Mouse (Mus musculus) embryonic facial prominence, embryonic 11.5 days (tissue): ENCODE measurements around the gene Rxra. TPM values are rescaled to one million over a fixed set of nuclear protein-coding genes. Genes with fewer than 3 reads are reported as not detected.

Experiments used
- ATAC-seq: fragments of 200-750 bp; cut with Nextera tagmentation; replicated peaks from 2 replicates; pipeline ENCODE4 v1.8.0; 2017; ENCODE audit warnings: low read depth; ENCODE audit not compliant: insufficient number of reproducible peaks, low FRiP score, low TSS enrichment
- DNase-seq: peaks from one replicate; pipeline ENCODE4 v3.0.0-alpha.2; 2015; ENCODE audit warnings: low spot score
- H3K27ac ChIP-seq: fragments of 300-500 bp; sonication (generic); replicated peaks from 2 replicates; pipeline ENCODE4 v1.5.1; 2014; ENCODE audit warnings: mild to moderate bottlenecking, low read depth, low read length, control low read depth
- H3K27me3 ChIP-seq: fragments of 300-500 bp; sonication (generic); 2 replicates; pipeline ENCODE4 v1.6.1; 2014; ENCODE audit warnings: mild to moderate bottlenecking, low read length, moderate library complexity, mixed read lengths; ENCODE audit not compliant: control insufficient read depth, insufficient read depth
- H3K36me3 ChIP-seq: fragments of 300-500 bp; sonication (generic); replicated peaks from 2 replicates; pipeline ENCODE4 v1.6.1; 2014; ENCODE audit warnings: low read depth, mild to moderate bottlenecking, low read length, moderate library complexity, mixed read lengths; ENCODE audit not compliant: control insufficient read depth, insufficient read depth
- H3K4me1 ChIP-seq: fragments of 300-500 bp; sonication (generic); 2 replicates; pipeline ENCODE4 v1.6.1; 2014; ENCODE audit warnings: low read length, mixed read lengths; ENCODE audit not compliant: control insufficient read depth, insufficient read depth
- H3K4me2 ChIP-seq: fragments of 300-500 bp; sonication (generic); 2 replicates; pipeline ENCODE4 v1.6.1; 2014; ENCODE audit warnings: low read depth, mild to moderate bottlenecking, control low read depth, low read length, moderate library complexity
- H3K4me3 ChIP-seq: fragments of 300-500 bp; sonication (generic); 2 replicates; pipeline ENCODE4 v1.5.1; 2014; ENCODE audit warnings: low read depth, low read length, control low read depth
- H3K9ac ChIP-seq: fragments of 300-500 bp; sonication (generic); replicated peaks from 2 replicates; pipeline ENCODE4 v1.6.1; 2014; ENCODE audit warnings: mild to moderate bottlenecking, control low read depth, low read length
- H3K9me3 ChIP-seq: fragments of 300-500 bp; sonication (generic); replicated peaks from 2 replicates; pipeline ENCODE4 v1.6.1; 2016; ENCODE audit warnings: mild to moderate bottlenecking, low read length, inconsistent platforms, mixed read lengths; ENCODE audit not compliant: control insufficient read depth
- WGBS: fragments of 180-500 bp; shearing (Covaris S2); extraction: QIAGEN DNeasy Blood & Tissue Kit; methylation state at CpG from one replicate; pipeline ENCODE4 v1.1.7; 2014; 5-methylcytosine and 5-hydroxymethylcytosine counted together
- polyA plus RNA-seq: library from polyadenylated mRNA; unstranded; fragments of >200 nt; fragmentation: Nextera tagmentation; extraction: Ambion mirVana; gene quantifications from 2 replicates; pipeline ENCODE4 v1.2.1, GENCODE M21; 2014

Gene Rxra
- polyA plus RNA-seq, 1 experiment from 2014 or later: 7.6 TPM

DNA sequence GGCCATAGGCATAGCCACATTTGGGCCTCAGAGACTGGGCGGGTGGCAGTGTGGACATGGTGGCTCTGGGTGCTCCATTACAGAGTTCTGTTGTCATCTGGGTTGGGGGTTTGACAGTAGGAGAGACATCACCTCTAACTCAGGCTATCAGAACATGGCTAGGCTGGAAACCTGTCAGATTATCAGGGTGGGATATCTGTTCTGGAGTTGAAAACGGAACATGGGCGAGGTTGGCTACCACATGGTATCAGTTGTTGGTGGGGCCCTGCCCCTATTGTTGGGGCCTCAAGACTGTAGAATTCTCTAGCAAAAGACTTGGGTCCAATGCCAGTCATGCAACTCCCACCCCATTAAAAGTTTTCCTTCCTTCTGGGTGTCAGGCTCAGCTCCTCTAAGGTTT, 37.1 kb downstream of the Rxra start:
- Histone ChIP-seq H3K4me1 (peaks cover 13% of the 10 kb centered on the region), H3K4me2 (no peak overlapping the region), H3K27me3 (no peaks in the 10 kb centered on the region), H3K4me3 (no peak overlapping the region), H3K9ac (no peak overlapping the region), H3K27ac (no peak overlapping the region), H3K36me3 (no peaks in the 10 kb centered on the region), H3K9me3 (no peaks in the 10 kb centered on the region)
- WGBS: 92% methylated on average over 3 of the region's 3 CpGs
- no peak for ATAC-seq
- no peak for DNase-seq

DNA sequence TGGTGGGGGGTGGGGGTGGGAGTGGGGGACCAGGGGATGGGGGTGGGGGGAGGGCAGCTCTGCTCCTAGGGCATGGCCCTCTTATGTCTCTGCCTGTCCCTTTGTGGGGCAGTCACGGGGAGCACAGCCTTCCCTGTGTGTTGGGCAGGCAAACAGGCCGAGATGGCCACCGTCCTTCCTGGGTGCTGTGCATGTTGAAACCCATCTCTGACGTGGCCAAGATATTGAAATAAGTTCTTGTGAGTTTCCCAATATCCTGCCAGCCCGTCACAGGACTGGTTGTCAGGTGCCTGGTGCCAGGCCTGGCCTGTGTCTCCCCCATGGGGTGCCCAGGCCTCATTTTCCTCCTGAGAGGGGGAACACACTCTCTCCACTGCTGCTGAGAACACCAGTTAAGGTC, 37.9 kb downstream of the Rxra start:
- Histone ChIP-seq H3K27ac (no peak overlapping the region), H3K4me1 (peaks cover 13% of the 10 kb centered on the region), H3K9me3 (no peaks in the 10 kb centered on the region), H3K4me3 (no peak overlapping the region), H3K9ac (no peak overlapping the region), H3K36me3 (no peaks in the 10 kb centered on the region), H3K27me3 (no peaks in the 10 kb centered on the region), H3K4me2 (no peak overlapping the region)
- WGBS: 80% methylated on average over 5 of the region's 5 CpGs
- no peak for ATAC-seq
- no peak for DNase-seq

DNA sequence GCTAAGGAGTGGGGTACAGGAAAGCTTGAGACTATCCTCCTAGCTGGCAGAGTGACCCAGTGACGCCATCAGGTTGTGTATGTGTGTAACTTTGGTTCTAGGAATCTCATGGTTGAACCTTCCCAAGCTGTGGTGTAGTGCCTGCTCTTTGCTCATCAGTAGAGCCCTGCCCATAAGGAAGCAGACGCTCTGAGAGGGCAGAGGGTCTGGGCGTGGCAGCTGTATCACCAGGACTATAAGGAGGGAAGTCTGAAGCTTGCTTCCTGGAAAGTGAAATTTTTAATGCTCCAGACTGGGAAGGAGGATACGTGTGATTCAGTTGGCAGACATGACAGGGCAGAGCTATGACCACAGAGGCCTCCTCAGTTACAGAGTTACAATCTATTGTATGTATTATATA, 39.0 kb downstream of the Rxra start:
- Histone ChIP-seq H3K9ac (no peak overlapping the region), H3K4me3 (no peak overlapping the region), H3K4me2 (no peak overlapping the region), H3K9me3 (no peaks in the 10 kb centered on the region), H3K4me1 (peaks cover 14% of the 10 kb centered on the region), H3K27ac (no peak overlapping the region), H3K27me3 (no peaks in the 10 kb centered on the region), H3K36me3 (no peaks in the 10 kb centered on the region)
- ATAC-seq: no peak
- DNase-seq: no peak
- 81% methylated on average over 4 of the region's 4 CpGs for WGBS

DNA sequence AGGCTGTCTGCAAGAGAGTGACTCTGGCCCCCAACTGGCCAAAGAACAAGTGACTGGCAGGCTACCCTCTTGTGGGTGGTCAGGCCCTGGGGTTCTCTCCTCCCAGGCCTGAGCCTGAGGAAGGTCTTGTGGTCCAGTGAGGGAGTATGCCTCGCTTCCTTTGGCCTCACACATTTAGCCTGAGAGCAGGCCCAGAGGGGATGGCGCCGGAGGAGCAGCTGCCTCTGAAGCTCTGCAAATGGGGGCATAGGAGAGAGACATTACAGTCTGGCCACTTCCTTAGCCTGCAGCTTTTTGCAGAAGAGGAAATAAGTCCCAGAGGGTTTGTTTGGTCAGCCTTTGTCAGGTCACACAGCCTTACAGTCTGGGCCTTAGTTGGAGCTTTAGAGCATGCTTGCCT, 40.1 kb downstream of the Rxra start:
- WGBS: 64% methylated on average over 3 of the region's 3 CpGs

DNA sequence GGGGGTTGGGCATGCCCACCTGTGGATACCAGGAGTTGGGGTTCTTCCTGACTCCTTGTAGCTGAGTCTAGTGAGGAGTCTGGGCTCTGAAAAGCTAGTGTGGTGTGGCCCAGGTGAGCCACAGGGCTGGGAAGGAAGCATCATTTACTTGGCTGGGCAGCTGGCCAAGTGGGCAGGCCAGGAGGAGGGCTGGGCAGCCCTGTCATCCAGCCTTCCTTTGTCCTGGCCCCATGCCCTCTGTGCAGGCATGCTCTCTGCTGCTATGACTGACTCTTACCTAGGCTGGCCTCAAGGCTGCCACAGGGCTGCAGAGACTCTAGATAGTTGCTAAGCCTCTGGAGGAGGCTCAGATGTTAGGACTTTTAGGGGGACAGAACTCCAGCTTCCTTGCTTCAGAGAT, 42.0 kb downstream of the Rxra start:
- H3K4me2 ChIP-seq: no peak overlapping the region
- no peak overlapping the region for H3K27ac ChIP-seq
- ATAC-seq (no peak), DNase-seq (no peak)
- H3K9ac ChIP-seq: no peak overlapping the region
- no peaks in the 10 kb centered on the region for H3K27me3 ChIP-seq
- H3K9me3 ChIP-seq: no peaks in the 10 kb centered on the region
- no peaks in the 10 kb centered on the region for H3K36me3 ChIP-seq
- H3K4me1 ChIP-seq: 0 out of 2 replicates have a peak, but pooled peaks cover 2% of the 10 kb centered on the region
- no peak overlapping the region for H3K4me3 ChIP-seq

More for the DNA sequence above, 40.1 kb downstream of the Rxra start:
- Histone ChIP-seq H3K27me3 (no peaks in the 10 kb centered on the region), H3K4me2 (no peak overlapping the region), H3K4me3 (no peak overlapping the region), H3K4me1 (peaks cover 3% of the 10 kb centered on the region), H3K9me3 (no peaks in the 10 kb centered on the region), H3K27ac (no peak overlapping the region), H3K36me3 (no peaks in the 10 kb centered on the region), H3K9ac (no peak overlapping the region)
- DNase-seq: no peak
- no peak for ATAC-seq

DNA sequence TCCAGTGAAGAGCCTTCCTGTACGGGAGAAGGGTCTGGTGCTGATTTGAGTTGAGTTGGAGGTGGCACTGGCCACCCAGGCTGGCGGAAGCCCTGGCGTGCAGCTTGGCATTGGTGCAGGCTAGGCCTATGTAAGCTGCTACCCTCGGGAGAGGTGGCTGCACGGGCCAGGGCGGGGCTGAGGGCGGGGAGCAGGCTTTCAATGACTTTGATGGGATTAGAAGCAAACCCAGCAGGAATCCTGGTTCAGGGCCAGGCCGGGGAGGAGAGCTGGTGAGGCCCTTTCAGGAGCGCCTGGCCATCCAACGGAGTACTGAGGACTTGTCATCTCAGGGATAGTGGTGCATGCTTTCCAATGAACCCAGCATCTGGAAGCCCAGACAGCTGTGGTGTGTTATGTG, 43.4 kb downstream of the Rxra start:
- Histone ChIP-seq H3K9me3 (no peaks in the 10 kb centered on the region), H3K27me3 (no peaks in the 10 kb centered on the region), H3K4me3 (no peak overlapping the region), H3K9ac (no peak overlapping the region), H3K4me1 (0 out of 2 replicates have a peak, but pooled peaks cover 2% of the 10 kb centered on the region), H3K4me2 (no peak overlapping the region), H3K36me3 (no peaks in the 10 kb centered on the region), H3K27ac (no peak overlapping the region)
- WGBS: 30% methylated on average over 10 of the region's 10 CpGs
- no peak for DNase-seq
- ATAC-seq: no peak; the same call in 1 of the 2 replicates

DNA sequence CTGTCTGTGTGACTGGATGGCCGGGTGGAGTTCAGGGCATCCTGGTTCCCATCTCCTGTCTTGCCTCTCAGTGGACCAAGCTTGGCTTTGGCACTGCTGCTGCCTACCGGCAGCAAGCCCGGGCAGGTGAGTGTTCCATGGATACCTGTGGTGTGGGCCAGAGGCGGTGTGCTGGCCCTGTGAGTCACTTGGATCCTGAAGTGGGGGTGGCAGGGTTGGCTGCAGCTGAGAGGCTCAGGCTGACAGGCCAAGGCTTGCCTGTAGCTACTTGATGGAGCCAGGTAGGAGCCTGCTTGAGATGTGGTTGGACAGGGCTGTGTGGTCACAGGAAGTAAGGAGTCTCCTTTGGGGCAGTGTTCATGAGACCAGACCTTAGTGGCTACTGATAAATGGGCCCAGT, 45.4 kb downstream of the Rxra start:
- DNase-seq (no peak), ATAC-seq (no peak)
- Histone ChIP-seq H3K9me3 (no peaks in the 10 kb centered on the region), H3K4me3 (no peak overlapping the region), H3K4me2 (no peak overlapping the region), H3K27ac (no peak overlapping the region), H3K4me1 (0 out of 2 replicates have a peak, but pooled peaks cover 2% of the 10 kb centered on the region), H3K27me3 (no peaks in the 10 kb centered on the region), H3K36me3 (no peaks in the 10 kb centered on the region), H3K9ac (no peak overlapping the region)
- 87% methylated on average over 4 of the region's 4 CpGs for WGBS

DNA sequence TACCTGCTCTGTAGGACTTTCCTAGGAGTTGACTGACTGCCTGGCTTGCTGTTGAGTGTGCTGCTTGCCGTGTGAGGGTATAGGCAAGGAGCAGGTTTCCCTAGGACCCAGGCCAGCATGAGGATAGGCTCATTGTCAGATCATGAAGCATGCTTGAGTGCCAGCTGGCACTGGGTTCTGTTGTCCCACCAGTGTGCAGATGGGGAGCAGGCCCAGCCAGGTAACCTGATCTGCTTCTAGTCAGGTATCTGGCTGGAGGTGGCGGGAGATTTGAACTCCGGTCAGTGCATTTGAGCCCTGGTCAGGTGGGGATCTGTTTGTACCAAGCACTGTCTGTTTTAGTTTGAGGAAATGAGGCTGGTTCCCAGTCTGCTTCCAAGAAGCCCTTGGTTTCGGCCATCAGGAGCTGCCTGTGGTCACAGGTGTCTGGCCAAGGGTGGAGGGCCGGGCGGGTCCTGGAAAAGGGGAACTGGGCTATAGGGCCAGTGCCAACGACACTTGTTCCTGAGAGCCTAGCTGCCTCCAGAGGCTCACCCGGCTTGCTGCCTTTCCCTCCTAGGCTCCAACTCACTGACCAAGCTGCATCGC, 48.6 kb downstream of the Rxra start:
- ATAC-seq (no peak), DNase-seq (no peak)
- no peaks in the 10 kb centered on the region for H3K9me3 ChIP-seq
- no peaks in the 10 kb centered on the region for H3K27me3 ChIP-seq
- H3K36me3 ChIP-seq: no peaks in the 10 kb centered on the region
- no peaks in the 10 kb centered on the region for H3K4me1 ChIP-seq
- no peak overlapping the region for H3K4me3 ChIP-seq
- WGBS: 87% methylated on average over 9 of the region's 9 CpGs
- H3K9ac ChIP-seq: no peak overlapping the region
- H3K4me2 ChIP-seq: no peak overlapping the region
- H3K27ac ChIP-seq: no peak overlapping the region
